Mouse (Mus musculus): ENCODE data around the gene Pik3c2a.

GRCm38 (mm10) chr7:116421081-116421480 lies 22.2 kb downstream of the Pik3c2a start:
- TF ChIP-seq CTCF (IDR thresholded peaks at IDR 0.05; ENCODE audit: low read depth, low read length): no peak
- TF ChIP-seq POLR2A (IDR thresholded peaks at IDR 0.05; ENCODE audit: extremely low read depth, insufficient read depth, low read length): no peak
